Mouse (Mus musculus): ENCODE data around the gene Prepl. TPM values are rescaled to one million over a fixed set of nuclear protein-coding genes. Genes with fewer than 3 reads are reported as not detected.

Gene Prepl
- polyA plus RNA-seq, 1 experiment from 2014 or later, result 135 TPM

DNA sequence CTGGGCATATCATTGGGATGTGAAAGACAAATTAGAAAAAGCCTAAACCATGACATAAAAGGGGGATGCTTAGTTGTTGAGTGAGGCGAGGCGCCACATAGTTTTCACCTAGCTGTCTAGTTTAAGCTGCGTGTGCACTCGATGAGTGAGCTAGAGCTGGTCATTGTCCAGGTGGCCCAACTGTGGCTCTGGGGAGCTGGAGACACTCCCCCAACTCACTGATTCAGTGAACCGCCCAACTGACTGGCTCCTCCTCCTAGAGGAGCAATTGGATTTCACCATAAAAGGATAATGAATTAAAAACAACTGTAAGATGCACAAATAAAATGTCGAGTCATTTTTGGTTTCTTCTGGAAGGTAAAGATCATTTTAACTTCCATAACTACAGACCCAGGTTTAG lies 1.0 kb downstream of the Prepl start:
- Histone ChIP-seq H3K27me3 (replicated peaks) (no peaks in the 10 kb centered on the region), H3K36me3 (peaks cover 1% of the 10 kb centered on the region; the same call in 1 of the 2 replicates), H3K4me3 (replicated peaks) (peak overlapping the region; percentile 98), H3K9ac (replicated peaks) (peak overlapping the region; percentile 83), H3K4me2 (peak overlapping the region; percentile 76), H3K9me3 (replicated peaks) (no peaks in the 10 kb centered on the region), H3K4me1 (peaks cover 31% of the 10 kb centered on the region), H3K27ac (replicated peaks) (peak overlapping the region; percentile 94; the same call in 1 of the 2 replicates)
- 52% methylated on average over 6 of the region's 6 CpGs for WGBS
- no peak for ATAC-seq (ENCODE audit: low FRiP score)

DNA sequence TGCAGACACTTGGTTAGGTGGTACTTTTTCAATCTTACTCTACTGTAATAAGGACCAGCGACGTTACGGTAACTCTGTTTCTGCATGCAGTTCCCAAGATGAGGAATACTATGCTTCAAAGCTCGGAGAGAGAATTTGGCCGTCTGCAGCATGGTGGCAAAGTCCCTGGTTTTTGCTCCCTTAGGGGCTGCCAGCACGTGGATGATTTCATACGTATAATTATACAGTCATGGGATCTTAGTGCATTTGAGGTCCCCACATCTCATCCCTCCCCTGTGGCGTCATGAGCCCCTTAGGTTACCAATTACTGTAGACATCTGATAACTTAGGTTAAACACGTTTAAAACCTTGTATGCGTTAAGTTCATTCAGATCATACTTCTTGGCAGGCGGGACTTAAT lies 1.6 kb downstream of the Prepl start:
- Histone ChIP-seq H3K27ac (replicated peaks) (no peak overlapping the region), H3K9ac (replicated peaks) (no peak overlapping the region), H3K9me3 (replicated peaks) (no peaks in the 10 kb centered on the region), H3K4me2 (peak overlapping the region; percentile 76), H3K27me3 (replicated peaks) (no peaks in the 10 kb centered on the region), H3K36me3 (peaks cover 4% of the 10 kb centered on the region; the same call in 1 of the 2 replicates), H3K4me1 (peaks cover 31% of the 10 kb centered on the region), H3K4me3 (replicated peaks) (peak overlapping the region; percentile 98; the same call in 1 of the 2 replicates)
- 88% methylated on average over 11 of the region's 11 CpGs for WGBS
- no peak for ATAC-seq (ENCODE audit: low FRiP score)

DNA sequence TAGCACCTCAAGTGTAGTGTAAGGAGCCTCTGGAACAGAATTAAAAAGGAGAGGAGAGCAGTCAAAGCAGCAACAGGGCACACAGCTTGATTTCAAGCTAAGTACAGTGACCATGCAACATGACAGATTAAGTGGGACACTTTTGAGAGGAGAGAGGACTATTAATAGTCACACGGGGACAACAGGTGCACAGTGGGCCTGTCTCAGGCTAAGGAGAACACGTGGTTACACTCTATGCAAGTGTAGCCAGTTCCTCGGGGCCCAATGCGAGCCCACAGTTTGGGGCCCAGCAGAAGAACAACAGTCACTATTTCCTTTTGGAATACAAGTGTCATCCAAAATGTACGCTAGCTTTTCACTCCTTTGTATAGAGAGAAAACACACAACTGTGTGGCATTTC lies 2.5 kb downstream of the Prepl start:
- H3K27ac ChIP-seq (replicated peaks), result no peak overlapping the region
- 94% methylated on average over 5 of the region's 5 CpGs for WGBS
- peaks cover 4% of the 10 kb centered on the region; the same call in 1 of the 2 replicates for H3K36me3 ChIP-seq
- no peaks in the 10 kb centered on the region for H3K9me3 ChIP-seq (replicated peaks)
- H3K27me3 ChIP-seq (replicated peaks), result no peaks in the 10 kb centered on the region
- H3K9ac ChIP-seq (replicated peaks), result no peak overlapping the region
- H3K4me1 ChIP-seq, result peaks cover 31% of the 10 kb centered on the region
- ATAC-seq (ENCODE audit: low FRiP score), result no peak
- H3K4me3 ChIP-seq (replicated peaks), result no peak overlapping the region
- H3K4me2 ChIP-seq, result no peak overlapping the region

DNA sequence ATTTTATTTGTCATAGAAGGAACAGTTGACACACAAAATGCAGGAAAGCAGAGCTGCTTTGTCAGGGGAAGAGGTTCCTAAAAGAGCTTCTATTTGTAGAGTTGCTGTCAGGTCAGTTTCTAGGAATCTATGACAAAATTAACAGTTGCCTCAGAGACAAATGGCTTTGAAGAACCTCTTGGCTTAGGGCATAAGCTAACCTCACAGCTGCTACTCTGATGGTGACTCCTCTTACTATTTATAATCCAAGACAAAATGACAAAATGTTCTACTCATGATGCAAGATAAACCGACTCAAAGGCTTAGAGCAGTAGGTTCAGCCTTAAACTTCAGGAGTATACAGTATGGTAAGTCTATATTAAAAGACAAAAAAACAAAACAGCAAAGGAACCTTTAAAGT lies 3.5 kb downstream of the Prepl start:
- Histone ChIP-seq H3K4me2 (no peak overlapping the region), H3K9ac (replicated peaks) (no peak overlapping the region)
- WGBS, result 91% methylated on average over 1 of the region's 1 CpGs

DNA sequence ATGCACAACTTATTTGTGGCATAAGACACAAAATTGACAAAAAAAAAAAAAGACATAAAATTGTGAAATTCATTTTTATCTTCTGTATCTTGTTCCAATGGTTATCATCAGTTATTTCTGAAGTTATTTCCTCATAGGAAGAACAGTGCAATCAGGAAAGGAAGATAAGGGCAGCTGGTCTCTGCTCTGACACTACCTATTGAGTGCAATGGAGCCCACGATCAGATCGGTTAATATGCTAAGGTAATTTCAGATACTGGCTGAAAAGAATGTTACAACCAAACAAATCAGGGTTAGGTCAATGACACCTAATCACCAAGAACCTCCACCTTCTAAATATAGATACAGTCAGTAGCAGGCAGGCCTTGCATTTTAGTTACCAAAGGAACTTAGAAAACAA lies 4.7 kb downstream of the Prepl start:
- H3K9me3 ChIP-seq (replicated peaks), result no peaks in the 10 kb centered on the region
- H3K4me2 ChIP-seq, result no peak overlapping the region
- H3K9ac ChIP-seq (replicated peaks), result no peak overlapping the region
- H3K27ac ChIP-seq (replicated peaks), result no peak overlapping the region
- peaks cover 21% of the 10 kb centered on the region for H3K4me1 ChIP-seq
- no peak overlapping the region for H3K4me3 ChIP-seq (replicated peaks)
- WGBS, result 98% methylated on average over 2 of the region's 2 CpGs
- no peak for ATAC-seq (ENCODE audit: low FRiP score)
- peaks cover 20% of the 10 kb centered on the region for H3K36me3 ChIP-seq
- no peaks in the 10 kb centered on the region for H3K27me3 ChIP-seq (replicated peaks)

More for the DNA sequence above, 3.5 kb downstream of the Prepl start:
- Histone ChIP-seq H3K4me1 (peaks cover 25% of the 10 kb centered on the region), H3K4me3 (replicated peaks) (no peak overlapping the region), H3K36me3 (peaks cover 10% of the 10 kb centered on the region), H3K27me3 (replicated peaks) (no peaks in the 10 kb centered on the region), H3K9me3 (replicated peaks) (no peaks in the 10 kb centered on the region), H3K27ac (replicated peaks) (no peak overlapping the region)
- no peak for ATAC-seq (ENCODE audit: low FRiP score)

DNA sequence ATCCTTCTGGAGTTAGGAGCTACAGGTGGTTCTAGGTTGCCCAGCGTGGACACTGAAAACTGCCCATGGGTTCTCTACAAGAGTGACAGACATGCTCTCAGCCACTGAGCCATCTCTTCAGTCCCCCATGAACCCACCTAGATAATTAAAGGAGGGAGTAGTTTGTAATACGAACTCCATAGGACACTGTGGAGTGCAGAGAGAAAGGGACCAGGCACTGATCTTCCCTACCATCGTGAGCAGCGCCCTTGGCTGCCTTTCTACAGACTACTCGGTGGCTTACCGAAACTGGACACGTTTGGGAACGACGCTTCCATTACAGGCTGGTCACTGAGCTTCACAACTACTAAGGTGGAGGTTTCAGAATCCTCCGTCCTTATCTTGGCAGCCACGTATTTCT lies 9.3 kb downstream of the Prepl start:
- no peak overlapping the region for H3K27ac ChIP-seq (replicated peaks)
- no peak overlapping the region for H3K4me3 ChIP-seq (replicated peaks)
- ATAC-seq (ENCODE audit: low FRiP score), result no peak
- no peak overlapping the region for H3K4me2 ChIP-seq
- WGBS, result 97% methylated on average over 11 of the region's 11 CpGs
- no peak overlapping the region for H3K9ac ChIP-seq (replicated peaks)
- H3K4me1 ChIP-seq, result no peaks in the 10 kb centered on the region
- peaks cover 55% of the 10 kb centered on the region for H3K36me3 ChIP-seq
- H3K27me3 ChIP-seq (replicated peaks), result no peaks in the 10 kb centered on the region
- no peaks in the 10 kb centered on the region for H3K9me3 ChIP-seq (replicated peaks)

DNA sequence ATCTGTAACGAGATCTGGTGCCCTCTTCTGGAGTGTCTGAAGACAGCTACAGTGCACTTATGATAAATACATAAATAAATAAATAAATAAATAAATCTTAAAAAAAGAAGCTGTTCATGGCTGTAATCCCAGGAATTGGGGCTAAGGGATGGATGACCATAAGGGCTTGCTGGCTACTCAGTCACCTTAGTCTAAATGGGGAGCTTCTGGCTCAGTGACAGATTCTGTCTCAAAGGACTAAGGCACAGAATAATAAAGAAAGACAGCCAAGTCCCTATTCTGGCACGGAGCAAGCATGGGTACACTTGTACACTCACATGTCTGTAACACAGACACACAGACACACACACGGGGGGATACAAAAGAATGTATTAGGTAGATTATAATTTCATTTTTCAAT lies 10.8 kb downstream of the Prepl start:
- no peak overlapping the region for H3K4me2 ChIP-seq

DNA sequence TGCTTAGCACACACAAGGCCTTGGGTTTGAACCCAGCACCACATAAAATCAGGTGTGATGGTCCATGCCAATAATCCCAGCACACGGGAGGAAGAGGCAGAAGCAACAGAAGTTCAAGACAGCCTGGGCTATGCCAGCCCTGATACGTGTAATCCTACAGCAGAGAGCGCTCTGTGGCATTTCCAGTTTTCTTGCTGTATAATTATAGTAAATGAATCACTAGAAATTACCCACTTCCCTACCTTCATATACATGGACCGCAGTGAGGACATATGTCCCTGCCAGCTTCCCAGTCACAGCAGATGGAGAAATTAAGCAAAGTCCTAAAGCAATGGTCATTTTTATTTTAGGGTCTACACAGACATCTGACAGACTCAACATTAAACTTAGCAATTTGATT lies 16.0 kb downstream of the Prepl start:
- peaks cover 73% of the 10 kb centered on the region for H3K36me3 ChIP-seq
- no peak overlapping the region for H3K9ac ChIP-seq (replicated peaks)
- WGBS, result 97% methylated on average over 4 of the region's 4 CpGs
- H3K9me3 ChIP-seq (replicated peaks), result no peaks in the 10 kb centered on the region
- H3K4me2 ChIP-seq, result no peak overlapping the region
- H3K27ac ChIP-seq (replicated peaks), result no peak overlapping the region
- no peaks in the 10 kb centered on the region for H3K27me3 ChIP-seq (replicated peaks)
- H3K4me3 ChIP-seq (replicated peaks), result no peak overlapping the region
- H3K4me1 ChIP-seq, result peaks cover 3% of the 10 kb centered on the region
- ATAC-seq (ENCODE audit: low FRiP score), result no peak

More for the DNA sequence above, 10.8 kb downstream of the Prepl start:
- H3K27ac ChIP-seq (replicated peaks), result no peak overlapping the region
- H3K4me1 ChIP-seq, result no peaks in the 10 kb centered on the region
- ATAC-seq (ENCODE audit: low FRiP score), result no peak
- peaks cover 65% of the 10 kb centered on the region for H3K36me3 ChIP-seq
- H3K9me3 ChIP-seq (replicated peaks), result no peaks in the 10 kb centered on the region
- 77% methylated on average over 3 of the region's 3 CpGs for WGBS
- no peak overlapping the region for H3K9ac ChIP-seq (replicated peaks)
- H3K27me3 ChIP-seq (replicated peaks), result no peaks in the 10 kb centered on the region
- no peak overlapping the region for H3K4me3 ChIP-seq (replicated peaks)

DNA sequence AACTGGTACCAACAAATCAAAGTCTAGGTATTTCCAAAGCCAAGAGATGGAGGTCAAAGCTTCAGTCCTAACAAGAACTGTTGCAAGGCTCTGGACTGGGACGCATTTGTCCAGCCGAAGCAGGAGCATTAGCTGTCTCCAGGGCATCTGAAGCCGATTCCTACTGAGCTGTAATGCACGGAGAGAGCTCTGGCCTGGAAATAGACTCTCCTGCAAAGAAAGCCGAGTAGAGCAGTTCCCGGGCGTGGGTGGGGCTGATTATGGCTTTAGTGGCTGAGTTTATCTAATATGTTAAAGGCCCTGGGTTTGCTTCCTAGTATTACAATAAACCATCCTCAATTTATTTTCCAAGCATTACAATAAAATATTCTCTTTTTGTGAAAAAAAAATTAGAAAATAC lies 16.8 kb downstream of the Prepl start:
- Histone ChIP-seq H3K36me3 (peaks cover 73% of the 10 kb centered on the region), H3K27me3 (replicated peaks) (no peaks in the 10 kb centered on the region), H3K9ac (replicated peaks) (no peak overlapping the region), H3K27ac (replicated peaks) (no peak overlapping the region), H3K4me2 (no peak overlapping the region), H3K9me3 (replicated peaks) (no peaks in the 10 kb centered on the region), H3K4me3 (replicated peaks) (no peak overlapping the region), H3K4me1 (peaks cover 3% of the 10 kb centered on the region)
- ATAC-seq (ENCODE audit: low FRiP score), result no peak
- WGBS, result 31% methylated on average over 7 of the region's 7 CpGs

DNA sequence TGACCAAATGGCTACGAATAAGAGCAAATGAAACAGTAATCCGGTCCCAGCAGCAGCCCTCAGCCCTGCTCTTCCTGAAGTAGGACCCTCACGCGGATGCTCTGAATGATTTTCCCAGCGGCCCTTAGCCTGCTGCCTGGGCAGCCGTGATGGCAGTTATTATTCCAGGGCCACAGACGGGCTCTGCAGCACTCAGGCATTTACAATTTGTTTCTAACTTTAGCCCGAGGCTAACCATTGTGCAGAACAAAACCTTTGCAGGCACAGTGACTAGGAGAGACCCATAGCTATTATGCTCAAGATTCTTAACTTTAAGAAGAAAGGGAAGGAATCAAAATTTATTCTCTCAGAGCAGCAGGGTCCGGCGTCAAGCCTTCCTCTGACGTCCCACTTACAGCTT lies 17.7 kb downstream of the Prepl start:
- Histone ChIP-seq H3K4me3 (replicated peaks) (no peak overlapping the region), H3K27me3 (replicated peaks) (no peaks in the 10 kb centered on the region), H3K4me2 (no peak overlapping the region), H3K27ac (replicated peaks) (no peak overlapping the region), H3K9me3 (replicated peaks) (no peaks in the 10 kb centered on the region), H3K36me3 (peaks cover 70% of the 10 kb centered on the region), H3K4me1 (peaks cover 3% of the 10 kb centered on the region), H3K9ac (replicated peaks) (no peak overlapping the region)
- WGBS, result 23% methylated on average over 11 of the region's 11 CpGs
- no peak for ATAC-seq (ENCODE audit: low FRiP score)

DNA sequence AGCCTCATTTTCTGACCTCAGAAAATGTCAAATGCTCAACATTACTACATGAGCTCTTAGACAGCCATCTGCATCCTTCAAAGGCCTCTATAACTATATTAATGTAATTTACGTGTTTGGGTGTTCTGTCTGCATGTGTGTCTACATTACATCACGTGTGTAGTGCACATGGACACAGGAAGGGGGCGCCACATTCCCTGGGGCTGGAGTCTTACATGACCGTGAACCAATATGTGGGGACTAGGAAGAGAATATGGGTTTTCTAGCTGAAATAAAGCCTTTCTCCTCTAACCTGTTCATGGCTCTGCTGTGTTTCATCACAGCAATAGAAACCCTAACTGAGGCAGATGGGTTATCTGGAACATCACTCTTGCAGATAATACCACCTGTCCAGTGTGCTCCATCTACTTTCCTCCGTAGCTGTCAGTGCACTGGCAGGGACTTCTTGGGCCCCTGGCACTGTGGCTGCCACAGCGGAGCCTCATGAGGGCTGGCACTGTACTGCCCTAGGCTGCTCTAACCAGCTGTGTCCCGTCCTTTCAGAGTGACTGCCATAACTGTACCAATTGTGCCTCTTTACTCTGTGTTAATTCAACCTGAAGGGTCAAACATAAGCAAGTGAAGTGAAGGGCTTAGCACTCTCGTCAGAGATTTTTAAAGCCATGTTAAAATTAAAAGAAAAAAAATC lies 18.8 kb downstream of the Prepl start:
- Histone ChIP-seq H3K9ac (replicated peaks) (no peak overlapping the region), H3K27ac (replicated peaks) (no peak overlapping the region), H3K4me2 (no peak overlapping the region), H3K9me3 (replicated peaks) (no peaks in the 10 kb centered on the region), H3K4me3 (replicated peaks) (no peak overlapping the region), H3K4me1 (peaks cover 3% of the 10 kb centered on the region), H3K36me3 (peaks cover 71% of the 10 kb centered on the region), H3K27me3 (replicated peaks) (no peaks in the 10 kb centered on the region)
- ATAC-seq (ENCODE audit: low FRiP score), result no peak
- 74% methylated on average over 8 of the region's 8 CpGs for WGBS

DNA sequence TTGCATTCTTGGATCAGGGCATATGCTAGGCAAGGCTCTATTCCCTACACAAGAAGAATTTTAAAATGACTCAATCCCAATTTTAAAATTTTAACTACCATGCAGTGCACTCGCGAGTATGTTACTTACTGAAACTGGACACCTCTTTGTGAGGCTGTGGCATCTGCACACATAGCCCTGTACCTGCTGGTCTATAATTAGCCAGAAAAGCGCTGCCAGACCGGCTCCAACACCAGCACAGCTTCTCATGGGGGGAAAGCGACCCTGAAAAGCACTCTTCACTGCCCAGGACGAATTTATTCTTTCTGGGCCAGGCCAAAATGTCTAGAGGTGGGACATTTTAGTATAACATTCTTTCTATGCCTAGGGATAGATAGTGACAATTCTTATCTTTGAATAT lies 19.4 kb downstream of the Prepl start:
- Histone ChIP-seq H3K4me1 (peaks cover 3% of the 10 kb centered on the region), H3K36me3 (peaks cover 71% of the 10 kb centered on the region), H3K4me3 (replicated peaks) (no peak overlapping the region), H3K4me2 (no peak overlapping the region), H3K27me3 (replicated peaks) (no peaks in the 10 kb centered on the region), H3K27ac (replicated peaks) (no peak overlapping the region), H3K9ac (replicated peaks) (no peak overlapping the region), H3K9me3 (replicated peaks) (no peaks in the 10 kb centered on the region)
- ATAC-seq (ENCODE audit: low FRiP score), result no peak
- WGBS, result 91% methylated on average over 6 of the region's 6 CpGs

Measured in neural tube, embryonic 15.5 days (tissue).